Mouse (Mus musculus): ENCODE measurements around the gene Dnajc21.
A peak's percentile ranks its signal among the peaks of the same experiment; 100 is the strongest.
"Not testable (repeated sequence)": the region's sequence is repeated elsewhere in the genome, so short reads cannot be mapped to it uniquely, and the experiment has no call there.

Dnajc21 gene

GRCm38 (mm10) chr15:10470151-10470831 is at the start of gene Dnajc21:
TSS of gene Dnajc21 (minus strand) at chr15:10470516.
- DNase-seq (ENCODE audit: low spot score in 2 of 2): peak; percentile 83 to 91

GRCm38 (mm10) chr15:10515166-10515565 is 44.9 kb upstream of the Dnajc21 start:
- no peak for DNase-seq (ENCODE audit: low spot score in 2 of 2)

GRCm38 (mm10) chr15:10506099-10506498 is 35.8 kb upstream of the Dnajc21 start:
- DNase-seq (ENCODE audit: low spot score in 2 of 2): no peak

GRCm38 (mm10) chr15:10500838-10501719 is 30.8 kb upstream of the Dnajc21 start:
- DNase-seq (ENCODE audit: low spot score in 2 of 2): no peak

- no peak for DNase-seq (ENCODE audit: low spot score in 2 of 2)
These were observed 29.7 kb upstream of the Dnajc21 start for GRCm38 (mm10) chr15:10500035-10500434.

GRCm38 (mm10) chr15:10499593-10499992 is 29.3 kb upstream of the Dnajc21 start:
- no peak for DNase-seq (ENCODE audit: low spot score in 2 of 2)

GRCm38 (mm10) chr15:10496696-10497095 is 26.4 kb upstream of the Dnajc21 start:
- DNase-seq (ENCODE audit: low spot score in 2 of 2): not testable (repeated sequence)

- no peak for DNase-seq (ENCODE audit: low spot score in 2 of 2)
These were observed 25.6 kb upstream of the Dnajc21 start for GRCm38 (mm10) chr15:10495944-10496343.

- no peak for DNase-seq (ENCODE audit: low spot score in 2 of 2)
These were observed 19.8 kb upstream of the Dnajc21 start for GRCm38 (mm10) chr15:10490101-10490500.

GRCm38 (mm10) chr15:10487246-10487645 is 16.9 kb upstream of the Dnajc21 start:
- DNase-seq (ENCODE audit: low spot score in 2 of 2): no peak

GRCm38 (mm10) chr15:10486365-10486839 is 16.1 kb upstream of the Dnajc21 start:
- no peak for DNase-seq (ENCODE audit: low spot score in 2 of 2)

GRCm38 (mm10) chr15:10485484-10486364 is 15.4 kb upstream of the Dnajc21 start, which contains the start of the genes Brix1 and Rad1:
TSS of gene Brix1 (minus strand) at chr15:10485947.
TSS of gene Rad1 (plus strand) at chr15:10486018.
- DNase-seq (ENCODE audit: low spot score in 2 of 2): peak; percentile 93 to 96

- DNase-seq (ENCODE audit: low spot score in 2 of 2): no peak
These were observed 625 bp upstream of the Dnajc21 start for GRCm38 (mm10) chr15:10470941-10471340.

- DNase-seq (ENCODE audit: low spot score in 2 of 2): peak in 1 of 2 experiments; percentile 31
These were observed 620 bp downstream of the Dnajc21 start for GRCm38 (mm10) chr15:10469641-10470150.

- no peak for DNase-seq (ENCODE audit: low spot score in 2 of 2)
These were observed 1.6 kb downstream of the Dnajc21 start for GRCm38 (mm10) chr15:10468761-10469160.

GRCm38 (mm10) chr15:10464678-10465077 is 5.6 kb downstream of the Dnajc21 start:
- DNase-seq (ENCODE audit: low spot score in 2 of 2): no peak

- DNase-seq (ENCODE audit: low spot score in 2 of 2): no peak
These were observed 6.8 kb downstream of the Dnajc21 start for GRCm38 (mm10) chr15:10463555-10463954.

GRCm38 (mm10) chr15:10460986-10461385 is 9.3 kb downstream of the Dnajc21 start:
- DNase-seq (ENCODE audit: low spot score in 2 of 2): no peak

GRCm38 (mm10) chr15:10447102-10447501 is 23.2 kb downstream of the Dnajc21 start:
- DNase-seq (ENCODE audit: low spot score in 2 of 2): no peak

- DNase-seq (ENCODE audit: low spot score in 2 of 2): no peak
These were observed 28.0 kb downstream of the Dnajc21 start for GRCm38 (mm10) chr15:10442275-10442674.

GRCm38 (mm10) chr15:10441493-10441892 is 28.8 kb downstream of the Dnajc21 start:
- no peak for DNase-seq (ENCODE audit: low spot score in 2 of 2)

Measured in spleen, postnatal 4 days (tissue).